Mouse (Mus musculus) testis, adult 2 months (tissue): ENCODE measurements around the gene Asic2. TPM values are rescaled to one million over a fixed set of nuclear protein-coding genes. Genes with fewer than 3 reads are reported as not detected.
A peak's percentile ranks its signal among the peaks of the same experiment; 100 is the strongest.

Experiments
- H3K27ac ChIP-seq: fragments of 200-500 bp; 2 replicates; pipeline ENCODE4 v1.5.1; 2012; ENCODE audit warnings: low read depth, low read length; ENCODE audit not compliant: control insufficient read depth, insufficient read depth
- H3K27me3 ChIP-seq: fragments of 200-500 bp; 2 replicates; pipeline ENCODE4 v1.6.1; 2012; ENCODE audit warnings: mild to moderate bottlenecking, low read length, moderate library complexity; ENCODE audit not compliant: control insufficient read depth, insufficient read depth
- H3K36me3 ChIP-seq: fragments of 200-500 bp; 2 replicates; pipeline ENCODE4 v1.6.1; 2012; ENCODE audit warnings: mild to moderate bottlenecking, low read length; ENCODE audit not compliant: control insufficient read depth, insufficient read depth
- H3K4me1 ChIP-seq: fragments of 200-500 bp; 2 replicates; pipeline ENCODE4 v1.6.1; 2012; ENCODE audit warnings: low read length; ENCODE audit not compliant: control insufficient read depth, insufficient read depth
- H3K4me3 ChIP-seq: fragments of 200-500 bp; 2 replicates; pipeline ENCODE4 v1.5.1; 2012; ENCODE audit warnings: low read depth, mild to moderate bottlenecking, low read length, moderate library complexity, mixed read lengths; ENCODE audit not compliant: control insufficient read depth
- CTCF ChIP-seq: fragments of 200-500 bp; IDR thresholded peaks from 2 replicates; pipeline ENCODE4 v1.5.1; 2012; ENCODE audit warnings: low read depth, mild to moderate bottlenecking, inconsistent platforms, low read length, moderate library complexity; ENCODE audit not compliant: control insufficient read depth, insufficient read depth, insufficient replicate concordance
- POLR2A ChIP-seq: fragments of 200-500 bp; IDR thresholded peaks from 2 replicates; pipeline ENCODE4 v1.6.1; 2012; ENCODE audit warnings: low read depth, mild to moderate bottlenecking, inconsistent platforms, low read length, moderate library complexity; ENCODE audit not compliant: control insufficient read depth
- polyA plus RNA-seq: library from polyadenylated mRNA; depleted of rRNA; stranded (reverse); fragments of >200 nt; gene quantifications from 2 replicates; pipeline ENCODE4 v1.2.3, GENCODE M21; 2012

Gene Asic2
- polyA plus RNA-seq, 1 experiment: 0.41 TPM

GRCm38 (mm10) chr11:81670436-81670835 is 297.8 kb downstream of the Asic2 start:
- Histone ChIP-seq H3K4me1 (no peaks in the 10 kb centered on the region), H3K27ac (no peak overlapping the region), H3K36me3 (no peaks in the 10 kb centered on the region), H3K27me3 (no peaks in the 10 kb centered on the region), H3K4me3 (no peak overlapping the region)
- TF ChIP-seq POLR2A (no peak), CTCF (no peak)

GRCm38 (mm10) chr11:81658850-81659249 is 309.4 kb downstream of the Asic2 start:
- H3K4me1 ChIP-seq: no peaks in the 10 kb centered on the region
- H3K27ac ChIP-seq: no peak overlapping the region
- H3K36me3 ChIP-seq: no peaks in the 10 kb centered on the region
- H3K4me3 ChIP-seq: no peak overlapping the region
- no peaks in the 10 kb centered on the region for H3K27me3 ChIP-seq
- TF ChIP-seq POLR2A: no peak
- TF ChIP-seq CTCF: no peak

- Histone ChIP-seq H3K4me3 (peak overlapping the region; percentile 30; the same call in 1 of the 2 replicates), H3K36me3 (no peaks in the 10 kb centered on the region), H3K4me1 (no peaks in the 10 kb centered on the region), H3K27me3 (no peaks in the 10 kb centered on the region), H3K27ac (no peak overlapping the region)
- no peak for TF ChIP-seq POLR2A
- TF ChIP-seq CTCF: no peak
These were observed 311.1 kb downstream of the Asic2 start for GRCm38 (mm10) chr11:81657121-81657520.

- no peak for TF ChIP-seq CTCF
- TF ChIP-seq POLR2A: no peak
- Histone ChIP-seq H3K27me3 (no peaks in the 10 kb centered on the region), H3K4me1 (no peaks in the 10 kb centered on the region), H3K4me3 (no peak overlapping the region), H3K27ac (no peak overlapping the region), H3K36me3 (no peaks in the 10 kb centered on the region)
These were observed 320.4 kb downstream of the Asic2 start for GRCm38 (mm10) chr11:81647828-81648227.

- Histone ChIP-seq H3K36me3 (no peaks in the 10 kb centered on the region), H3K27me3 (no peaks in the 10 kb centered on the region), H3K27ac (no peak overlapping the region), H3K4me3 (no peak overlapping the region), H3K4me1 (no peaks in the 10 kb centered on the region)
- TF ChIP-seq CTCF: peak; percentile 25; the same call in 1 of the 2 replicates
- no peak for TF ChIP-seq POLR2A
These were observed 322.7 kb downstream of the Asic2 start for GRCm38 (mm10) chr11:81645549-81645948.

GRCm38 (mm10) chr11:81636356-81636755 is 331.9 kb downstream of the Asic2 start:
- TF ChIP-seq POLR2A: no peak
- Histone ChIP-seq H3K27me3 (no peaks in the 10 kb centered on the region), H3K27ac (no peak overlapping the region), H3K36me3 (no peaks in the 10 kb centered on the region), H3K4me3 (no peak overlapping the region), H3K4me1 (peaks cover 3% of the 10 kb centered on the region)

GRCm38 (mm10) chr11:81634360-81635350 is 333.6 kb downstream of the Asic2 start:
- Histone ChIP-seq H3K27ac (no peak overlapping the region), H3K36me3 (no peaks in the 10 kb centered on the region), H3K4me3 (no peak overlapping the region; the same call in 1 of the 2 replicates), H3K4me1 (peaks cover 5% of the 10 kb centered on the region), H3K27me3 (no peaks in the 10 kb centered on the region)
- TF ChIP-seq CTCF (peak; percentile 43; the same call in 1 of the 2 replicates), POLR2A (no peak)

GRCm38 (mm10) chr11:81625199-81625598 is 343.1 kb downstream of the Asic2 start:
- Histone ChIP-seq H3K27me3 (no peaks in the 10 kb centered on the region), H3K27ac (no peak overlapping the region), H3K36me3 (no peaks in the 10 kb centered on the region), H3K4me3 (no peak overlapping the region), H3K4me1 (peaks cover 3% of the 10 kb centered on the region; the same call in 1 of the 2 replicates)
- no peak for TF ChIP-seq POLR2A
- no peak for TF ChIP-seq CTCF
